Mouse (Mus musculus): Measurements from ENCODE around the gene Ntrk3. TPM values are rescaled to one million over a fixed set of nuclear protein-coding genes. Genes with fewer than 3 reads are reported as not detected.
A peak's percentile ranks its signal among the peaks of the same experiment; 100 is the strongest.

The Ntrk3 gene
- polyA plus RNA-seq, 1 experiment from 2014 or later, result 0.16 TPM

GRCm38 (mm10) chr7:78579461-78580234 is 158.2 kb downstream of the Ntrk3 start:
- Histone ChIP-seq H3K4me3 (no peak overlapping the region), H3K4me1 (peaks cover 28% of the 10 kb centered on the region), H3K9me3 (replicated peaks) (no peaks in the 10 kb centered on the region), H3K36me3 (no peaks in the 10 kb centered on the region), H3K27ac (no peak overlapping the region), H3K27me3 (ENCODE audit: low read depth, poor library complexity, severe bottlenecking) (peaks cover 100% of the 10 kb centered on the region)
- no peak for DNase-seq (ENCODE audit: low spot score)
- WGBS, result 2% methylated on average over 13 of the region's 13 CpGs

GRCm38 (mm10) chr7:78578461-78579359 is 159.1 kb downstream of the Ntrk3 start:
- Histone ChIP-seq H3K4me3 (peak overlapping the region; percentile 57), H3K27me3 (ENCODE audit: low read depth, poor library complexity, severe bottlenecking) (peaks cover 100% of the 10 kb centered on the region), H3K9me3 (replicated peaks) (no peaks in the 10 kb centered on the region), H3K27ac (no peak overlapping the region), H3K4me1 (peaks cover 28% of the 10 kb centered on the region), H3K36me3 (no peaks in the 10 kb centered on the region)
- WGBS, result under 1% methylated on average over 51 of the region's 66 CpGs
- DNase-seq (ENCODE audit: low spot score), result peak; percentile 57

- Histone ChIP-seq H3K9me3 (replicated peaks) (no peaks in the 10 kb centered on the region), H3K36me3 (no peaks in the 10 kb centered on the region), H3K27ac (no peak overlapping the region), H3K4me3 (peak overlapping the region; percentile 57), H3K27me3 (ENCODE audit: low read depth, poor library complexity, severe bottlenecking) (peaks cover 100% of the 10 kb centered on the region), H3K4me1 (peaks cover 28% of the 10 kb centered on the region)
- under 1% methylated on average over 19 of the region's 23 CpGs for WGBS
- no peak for DNase-seq (ENCODE audit: low spot score)
These were observed 159.7 kb downstream of the Ntrk3 start for GRCm38 (mm10) chr7:78578111-78578460.

GRCm38 (mm10) chr7:78577462-78578110 is 160.2 kb downstream of the Ntrk3 start:
- Histone ChIP-seq H3K9me3 (replicated peaks) (no peaks in the 10 kb centered on the region), H3K4me3 (peak overlapping the region; percentile 57), H3K4me1 (peaks cover 28% of the 10 kb centered on the region), H3K36me3 (no peaks in the 10 kb centered on the region), H3K27me3 (ENCODE audit: low read depth, poor library complexity, severe bottlenecking) (peaks cover 95% of the 10 kb centered on the region), H3K27ac (no peak overlapping the region)
- DNase-seq (ENCODE audit: low spot score), result peak; percentile 74
- under 1% methylated on average over 48 of the region's 49 CpGs for WGBS

GRCm38 (mm10) chr7:78576706-78577461 is 160.9 kb downstream of the Ntrk3 start:
- WGBS, result 2% methylated on average over 35 of the region's 35 CpGs
- Histone ChIP-seq H3K4me3 (peak overlapping the region; percentile 57), H3K36me3 (no peaks in the 10 kb centered on the region), H3K4me1 (peaks cover 28% of the 10 kb centered on the region), H3K9me3 (replicated peaks) (no peaks in the 10 kb centered on the region), H3K27ac (no peak overlapping the region), H3K27me3 (ENCODE audit: low read depth, poor library complexity, severe bottlenecking) (peaks cover 89% of the 10 kb centered on the region)
- DNase-seq (ENCODE audit: low spot score), result peak; percentile 42

- H3K4me1 ChIP-seq, result peaks cover 28% of the 10 kb centered on the region
- no peak overlapping the region for H3K4me3 ChIP-seq
- H3K36me3 ChIP-seq, result no peaks in the 10 kb centered on the region
- no peak for DNase-seq (ENCODE audit: low spot score)
- WGBS, result 25% methylated on average over 5 of the region's 5 CpGs
- peaks cover 89% of the 10 kb centered on the region for H3K27me3 ChIP-seq (ENCODE audit: low read depth, poor library complexity, severe bottlenecking)
- no peaks in the 10 kb centered on the region for H3K9me3 ChIP-seq (replicated peaks)
- no peak overlapping the region for H3K27ac ChIP-seq
These were observed 161.6 kb downstream of the Ntrk3 start for GRCm38 (mm10) chr7:78576169-78576568.

- no peak for DNase-seq (ENCODE audit: low spot score)
- Histone ChIP-seq H3K4me3 (no peak overlapping the region), H3K27ac (no peak overlapping the region), H3K27me3 (ENCODE audit: low read depth, poor library complexity, severe bottlenecking) (peaks cover 88% of the 10 kb centered on the region), H3K9me3 (replicated peaks) (no peaks in the 10 kb centered on the region), H3K4me1 (peaks cover 28% of the 10 kb centered on the region), H3K36me3 (no peaks in the 10 kb centered on the region)
- WGBS, result 7% methylated on average over 3 of the region's 3 CpGs
These were observed 162.3 kb downstream of the Ntrk3 start for GRCm38 (mm10) chr7:78575556-78575955.

- Histone ChIP-seq H3K27ac (no peak overlapping the region), H3K4me1 (no peaks in the 10 kb centered on the region), H3K4me3 (no peak overlapping the region), H3K27me3 (ENCODE audit: low read depth, poor library complexity, severe bottlenecking) (peaks cover 67% of the 10 kb centered on the region), H3K9me3 (replicated peaks) (no peaks in the 10 kb centered on the region), H3K36me3 (no peaks in the 10 kb centered on the region)
- DNase-seq (ENCODE audit: low spot score), result no peak
- 58% methylated on average over 2 of the region's 2 CpGs for WGBS
These were observed 166.6 kb downstream of the Ntrk3 start for GRCm38 (mm10) chr7:78571196-78571595.

GRCm38 (mm10) chr7:78569255-78569618 is 168.6 kb downstream of the Ntrk3 start:
- Histone ChIP-seq H3K4me3 (peak overlapping the region; percentile 30; the same call in 1 of the 2 replicates), H3K9me3 (replicated peaks) (no peaks in the 10 kb centered on the region), H3K27ac (no peak overlapping the region), H3K36me3 (no peaks in the 10 kb centered on the region), H3K27me3 (ENCODE audit: low read depth, poor library complexity, severe bottlenecking) (peaks cover 48% of the 10 kb centered on the region), H3K4me1 (no peaks in the 10 kb centered on the region)
- DNase-seq (ENCODE audit: low spot score), result no peak
- WGBS, result 5% methylated on average over 5 of the region's 5 CpGs

GRCm38 (mm10) chr7:78568411-78569254 is 169.2 kb downstream of the Ntrk3 start:
- Histone ChIP-seq H3K4me1 (no peaks in the 10 kb centered on the region), H3K27ac (no peak overlapping the region), H3K9me3 (replicated peaks) (no peaks in the 10 kb centered on the region), H3K4me3 (peak overlapping the region; percentile 30; the same call in 1 of the 2 replicates), H3K36me3 (no peaks in the 10 kb centered on the region), H3K27me3 (ENCODE audit: low read depth, poor library complexity, severe bottlenecking) (peaks cover 42% of the 10 kb centered on the region)
- peak; percentile 84 for DNase-seq (ENCODE audit: low spot score)
- 19% methylated on average over 16 of the region's 16 CpGs for WGBS

GRCm38 (mm10) chr7:78566617-78567016 is 171.2 kb downstream of the Ntrk3 start:
- 44% methylated on average over 3 of the region's 3 CpGs for WGBS
- DNase-seq (ENCODE audit: low spot score), result no peak

More at GRCm38 (mm10) chr7:78566617-78567016, 171.2 kb downstream of the Ntrk3 start:
- no peaks in the 10 kb centered on the region for H3K4me1 ChIP-seq
- H3K27me3 ChIP-seq (ENCODE audit: low read depth, poor library complexity, severe bottlenecking), result peaks cover 33% of the 10 kb centered on the region
- no peak overlapping the region for H3K27ac ChIP-seq
- no peak overlapping the region for H3K4me3 ChIP-seq
- H3K36me3 ChIP-seq, result no peaks in the 10 kb centered on the region
- no peaks in the 10 kb centered on the region for H3K9me3 ChIP-seq (replicated peaks)
